Mouse (Mus musculus) spleen, postnatal 14 days (tissue): Measurements from ENCODE around the gene Plin4.
A peak's percentile ranks its signal among the peaks of the same experiment; 100 is the strongest.
"Not testable (repeated sequence)": the region's sequence is repeated elsewhere in the genome, so short reads cannot be mapped to it uniquely, and the experiment has no call there.

Source experiments
- DNase-seq, 2 experiments: peaks; one replicate each; pipeline ENCODE4 v3.0.0; 2021 to 2022; ENCODE audit warnings: low spot score in 2 of 2

Gene Plin4

DNA sequence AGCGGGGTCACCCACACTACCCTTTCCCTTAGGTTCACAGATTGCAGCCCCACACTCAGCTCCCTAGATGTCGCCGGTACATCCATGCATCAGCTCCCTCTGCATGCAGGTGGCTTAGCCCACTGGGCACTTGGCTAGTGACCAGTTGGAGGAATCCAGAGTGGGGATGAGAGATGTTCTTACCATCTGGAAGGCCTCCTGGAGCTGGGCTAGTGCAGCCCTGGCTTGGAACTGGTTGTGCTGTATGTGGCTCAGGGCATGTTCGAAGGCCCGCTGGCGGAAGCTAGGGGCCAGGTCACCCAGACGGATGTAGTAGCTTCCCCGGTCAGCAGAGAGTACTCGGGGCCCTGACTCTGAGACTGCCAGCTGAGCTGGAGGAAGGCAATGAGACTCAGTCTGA is 6.7 kb downstream of the Plin4 start:
- DNase-seq, result no peak

DNA sequence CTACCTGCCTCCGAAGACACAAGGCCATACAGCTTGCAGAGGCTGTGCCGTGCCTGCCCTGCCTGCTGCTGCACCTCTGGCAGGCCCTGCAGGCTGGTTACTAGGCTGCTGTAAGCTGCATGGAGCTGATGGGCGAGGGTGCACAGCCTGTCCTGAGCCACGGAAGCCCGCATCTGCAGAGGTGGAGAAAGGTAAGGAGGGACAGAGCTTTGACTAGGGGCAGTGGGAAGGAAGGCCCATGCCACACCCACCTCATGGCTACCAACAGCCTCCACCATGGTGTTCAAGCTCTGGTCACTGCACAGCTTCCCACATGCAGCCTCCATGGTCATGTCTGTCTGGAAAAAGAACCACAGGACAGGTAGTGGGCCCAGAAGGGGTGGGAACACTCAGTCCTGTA is 7.4 kb downstream of the Plin4 start:
- no peak for DNase-seq

DNA sequence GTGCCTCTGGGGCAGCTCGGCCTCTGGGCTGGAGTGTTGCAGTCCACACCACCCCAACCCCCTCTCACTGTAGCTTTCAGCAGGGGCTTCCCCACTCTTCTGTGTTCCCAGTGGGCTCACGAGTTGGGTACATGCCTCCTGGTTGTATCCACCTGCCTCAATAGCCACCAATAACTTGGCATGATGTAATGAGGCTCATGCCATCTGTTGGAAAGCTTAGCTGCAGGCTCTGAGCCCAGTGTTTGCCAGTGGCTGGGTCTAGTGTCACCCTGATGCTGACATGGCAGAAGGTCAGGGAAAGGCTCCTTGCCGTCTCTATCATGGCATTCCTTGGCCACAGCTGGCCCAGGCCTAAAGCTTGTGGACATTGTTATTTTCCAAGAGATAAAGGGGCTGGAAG is 8.8 kb downstream of the Plin4 start:
- DNase-seq, result no peak

DNA sequence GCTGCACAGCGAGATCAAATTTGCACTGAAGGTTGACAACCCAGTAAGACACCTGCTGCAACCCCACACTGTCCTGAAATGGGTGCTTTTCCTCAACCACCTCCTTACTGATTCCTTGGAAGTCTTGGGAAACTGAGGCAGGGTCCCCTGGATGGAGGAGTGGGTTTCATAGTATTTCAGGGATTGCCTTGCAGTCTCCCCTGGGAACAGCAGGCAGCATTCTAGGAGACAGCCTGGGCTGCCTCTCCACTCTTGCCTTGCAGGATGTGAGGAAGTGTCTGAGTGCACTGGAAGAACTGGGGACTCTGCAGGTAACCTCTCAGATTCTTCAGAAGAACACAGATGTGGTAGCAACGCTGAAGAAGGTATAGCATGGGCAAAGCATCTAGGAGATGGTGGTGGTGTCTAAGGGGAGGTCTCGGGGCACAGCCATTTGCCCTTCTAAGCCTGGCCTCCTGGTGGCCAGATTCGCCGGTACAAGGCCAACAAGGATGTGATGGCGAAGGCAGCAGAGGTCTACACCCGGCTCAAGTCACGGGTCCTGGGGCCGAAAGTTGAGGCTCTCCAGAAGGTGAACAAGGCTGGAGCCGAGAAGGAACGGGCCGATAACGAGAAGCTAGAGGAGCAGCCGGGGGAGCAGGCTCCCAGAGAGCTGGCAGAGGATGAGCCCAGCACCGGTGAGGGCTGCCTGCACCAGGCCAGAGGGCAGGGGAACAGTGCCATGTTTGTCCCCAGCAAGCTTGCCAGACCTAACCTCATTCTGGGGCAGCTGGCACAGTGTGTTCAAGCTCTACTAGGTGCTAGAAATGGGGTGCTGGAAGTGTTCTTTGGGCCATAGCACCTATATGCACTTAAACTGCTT is 10.7 kb downstream of the Plin4 start:
- no peak for DNase-seq

DNA sequence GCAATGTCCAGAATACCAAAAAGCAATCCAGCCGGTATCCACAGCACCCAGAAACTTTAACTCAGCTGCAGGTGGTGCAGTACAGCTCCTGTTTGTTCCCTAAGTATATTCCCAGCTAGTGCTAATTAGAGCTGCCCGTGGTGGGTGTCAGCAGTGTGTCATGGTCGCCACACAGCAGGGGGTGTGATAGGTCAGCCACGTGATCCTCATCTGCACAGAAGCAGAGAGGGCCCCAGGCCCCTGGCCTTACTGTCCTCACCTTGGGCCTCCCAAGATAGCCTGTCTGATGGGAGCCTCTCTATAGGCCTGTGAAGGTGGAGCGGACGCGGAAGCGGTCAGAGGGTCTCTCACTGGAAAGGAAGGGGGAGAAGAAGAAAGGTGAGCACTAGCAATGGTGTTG is 11.4 kb downstream of the Plin4 start:
- no peak for DNase-seq

DNA sequence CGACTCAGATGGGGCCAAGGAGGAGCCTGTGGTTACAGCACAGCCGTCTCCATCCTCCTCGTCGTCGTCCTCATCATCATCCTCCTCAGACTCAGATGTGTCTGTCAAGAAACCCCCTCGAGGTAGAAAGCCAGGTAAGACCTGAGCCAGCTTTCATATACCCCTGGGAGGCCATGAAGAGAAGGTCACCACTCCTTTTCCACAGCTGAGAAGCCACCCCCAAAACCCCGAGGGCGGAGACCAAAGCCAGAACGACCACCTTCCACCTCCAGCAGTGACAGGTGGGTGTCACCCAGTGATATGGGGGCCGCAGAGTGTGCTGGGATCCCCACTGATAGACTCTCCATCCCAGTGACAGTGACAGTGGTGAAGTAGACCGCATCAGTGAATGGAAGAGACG is 12.7 kb downstream of the Plin4 start:
- no peak for DNase-seq

DNA sequence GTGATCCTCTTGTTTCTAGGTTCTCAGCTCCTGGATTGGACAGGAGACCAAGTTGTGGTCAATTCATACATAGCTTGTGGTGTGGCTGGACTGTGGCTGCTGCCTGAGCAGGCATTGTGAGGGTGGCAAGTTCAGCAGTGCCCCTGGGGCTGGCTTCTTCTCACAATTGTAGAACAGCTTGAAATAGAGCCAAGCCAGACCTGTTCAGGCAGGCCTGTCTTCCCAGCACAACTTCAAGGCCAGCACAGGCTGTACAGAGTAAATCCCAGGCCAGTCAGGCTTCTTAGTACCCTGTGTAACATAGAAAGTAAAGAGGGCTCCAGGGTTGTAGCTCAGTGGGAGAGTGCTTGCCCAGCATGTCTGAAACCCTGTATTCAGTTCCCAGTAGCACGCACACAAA is 16.8 kb downstream of the Plin4 start:
- DNase-seq, result no peak

DNA sequence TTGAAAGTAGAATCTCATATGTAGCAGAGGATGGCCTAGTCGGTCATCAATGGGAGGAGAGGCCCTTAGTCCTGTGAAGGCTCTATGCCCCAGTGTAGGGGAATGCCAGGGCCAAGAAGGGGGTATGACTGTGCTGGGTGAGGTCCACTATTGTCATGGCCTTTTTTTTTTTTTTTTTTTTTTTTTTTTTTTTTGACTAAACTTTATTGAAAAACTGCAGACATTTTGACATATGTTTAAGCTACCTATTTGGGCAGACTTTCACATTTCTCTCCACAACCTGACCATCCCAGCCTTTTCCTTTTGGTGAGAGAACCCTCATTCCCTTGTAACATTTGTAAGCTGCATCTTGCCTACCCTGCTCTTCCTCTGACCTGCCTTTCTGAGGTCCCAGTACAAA is 17.3 kb downstream of the Plin4 start:
- no peak for DNase-seq

DNA sequence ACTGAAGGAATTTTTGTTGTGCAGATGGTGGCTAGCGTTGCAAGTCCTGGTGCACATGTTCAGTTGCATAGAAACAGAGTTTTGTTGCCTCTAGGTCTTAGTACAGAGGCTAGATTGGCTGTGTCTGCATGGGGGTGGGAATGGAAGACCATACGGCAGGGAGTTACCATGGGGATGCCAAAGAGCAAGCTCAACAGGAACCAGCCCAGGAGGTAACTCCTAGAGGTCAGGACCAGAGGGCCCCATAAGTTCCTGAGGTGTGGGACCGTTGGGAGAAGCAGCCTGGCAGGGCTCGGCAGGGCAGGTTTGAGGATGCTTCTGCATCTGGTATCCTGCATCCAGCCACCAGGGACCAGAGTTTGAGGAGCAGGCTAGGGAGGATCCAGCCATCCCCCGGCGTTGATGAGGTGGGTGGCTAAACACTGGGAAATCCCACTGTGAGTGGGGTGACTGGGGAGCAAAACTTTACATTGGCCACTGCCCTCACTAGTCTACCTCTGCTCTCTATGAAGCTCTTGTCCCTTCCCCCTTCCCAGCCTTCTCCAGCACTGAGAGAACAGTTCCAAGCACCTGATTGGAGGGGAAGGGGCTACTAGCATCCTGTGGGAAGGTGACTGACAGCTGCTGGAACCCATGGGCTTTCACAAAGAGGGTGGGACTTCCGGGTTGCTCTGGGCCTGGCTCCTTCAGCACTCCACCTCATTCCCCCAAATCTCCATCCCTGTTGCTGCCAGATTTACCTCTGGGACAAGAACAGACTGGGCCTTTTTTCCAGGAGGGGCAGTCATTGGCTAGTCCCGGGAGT is 28.6 kb downstream of the Plin4 start:
- DNase-seq, result no peak

DNA sequence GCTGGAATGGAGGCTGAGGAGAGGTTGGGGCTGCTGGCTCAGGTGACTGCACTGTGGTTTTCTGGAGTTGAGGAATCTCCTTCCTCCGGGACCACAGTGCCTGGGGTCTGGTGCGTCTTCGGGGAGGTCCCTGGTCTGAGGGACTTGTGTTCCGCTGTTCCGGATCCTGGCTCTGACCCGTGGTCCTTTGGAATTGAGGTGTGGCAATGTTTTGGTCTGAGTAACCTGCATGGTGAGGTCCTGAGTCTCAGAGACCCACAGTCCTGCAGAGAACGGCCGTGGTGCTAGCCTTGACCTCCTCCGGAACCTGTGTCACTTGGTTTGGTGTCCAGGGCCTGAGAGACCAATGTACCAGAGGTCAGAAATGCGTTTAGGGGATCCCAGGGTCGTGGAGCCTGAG is 29.7 kb downstream of the Plin4 start:
- DNase-seq, result no peak

DNA sequence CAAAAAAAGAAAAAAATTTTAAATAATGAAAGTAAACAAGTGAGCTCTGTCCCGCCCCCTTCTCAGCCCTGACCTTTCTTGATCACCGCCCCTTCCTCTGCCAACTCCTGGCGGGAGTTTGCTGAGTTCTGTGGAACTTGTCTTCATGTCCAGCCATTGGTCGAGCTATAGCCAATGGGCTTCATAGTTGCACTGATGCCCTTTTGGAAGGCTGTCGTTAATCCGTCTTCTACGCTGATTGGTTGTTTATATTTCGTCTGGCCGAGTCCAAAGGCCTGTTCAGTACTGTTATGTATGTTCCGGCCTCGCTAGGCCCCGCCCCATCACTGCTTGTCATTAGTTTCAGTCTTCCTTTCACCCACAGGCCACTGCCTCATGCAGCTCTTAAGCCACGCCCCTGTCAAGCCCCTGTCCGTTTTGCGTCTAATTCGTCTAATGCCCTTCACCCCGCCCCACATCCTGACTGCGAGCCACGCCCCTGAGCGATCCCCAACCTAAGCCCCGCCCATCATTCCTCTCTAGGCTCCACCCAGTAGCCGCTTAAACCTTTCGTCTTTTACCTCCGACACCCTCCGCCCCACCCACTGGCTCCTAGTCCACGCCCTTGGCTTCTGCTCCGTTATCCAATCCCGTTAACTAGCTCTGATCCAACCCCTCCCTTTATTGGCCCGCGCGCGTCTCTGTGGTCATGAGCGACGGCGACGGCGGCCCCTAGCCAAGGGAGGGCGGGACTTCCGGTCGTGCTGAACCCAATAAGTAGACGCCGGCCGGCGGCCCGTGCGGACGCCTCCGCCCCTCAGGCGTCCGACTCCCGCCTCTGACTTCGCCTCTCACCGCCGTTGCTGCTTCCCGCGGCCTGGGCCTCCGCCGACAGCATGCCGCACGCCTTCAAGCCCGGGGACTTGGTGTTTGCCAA is 30.5 kb downstream of the Plin4 start, which contains the start of gene Hdgfl2:
Hdgfl2 (plus strand) TSS at position 755 of the 916 bp plus-strand sequence.
- DNase-seq, result peak; percentile 99

DNA sequence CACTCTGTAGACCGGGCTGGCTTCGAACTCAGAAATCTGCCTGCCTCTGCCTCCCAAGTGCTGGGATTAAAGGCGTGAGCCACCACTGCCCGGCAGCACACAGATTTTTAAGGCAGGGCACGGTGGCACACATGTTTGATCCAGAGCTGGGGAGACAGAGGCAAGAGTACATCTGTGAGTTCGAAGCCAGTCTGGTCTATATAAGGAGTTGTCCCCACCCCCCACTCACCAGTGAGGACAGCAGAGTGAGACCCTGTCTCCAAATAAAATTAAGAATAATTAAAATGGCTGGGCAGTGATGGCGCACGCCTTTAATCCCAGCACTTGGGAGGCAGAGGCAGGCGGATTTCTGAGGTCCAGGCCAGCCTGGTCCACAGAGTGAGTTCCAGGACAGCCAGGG is 31.2 kb downstream of the Plin4 start:
- not testable (repeated sequence) for DNase-seq

DNA sequence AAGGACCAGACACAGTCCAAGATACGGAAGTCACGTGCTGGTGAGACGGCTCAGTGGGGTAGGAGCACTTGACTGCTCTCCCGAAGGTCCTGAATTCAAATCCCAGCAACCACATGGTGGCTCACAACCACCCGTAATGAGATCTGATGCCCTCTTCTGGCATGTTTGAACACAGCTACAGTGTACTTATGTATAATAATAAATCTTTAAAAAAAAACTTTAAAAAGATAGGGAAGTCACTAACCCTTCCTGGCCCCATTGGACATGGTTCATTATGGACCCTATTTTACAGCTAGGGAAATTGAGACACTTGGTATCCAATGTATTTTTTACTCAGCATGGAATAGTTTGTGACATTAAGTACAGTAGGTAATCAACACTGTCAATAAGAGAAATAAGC is 32.1 kb downstream of the Plin4 start:
- no peak for DNase-seq

DNA sequence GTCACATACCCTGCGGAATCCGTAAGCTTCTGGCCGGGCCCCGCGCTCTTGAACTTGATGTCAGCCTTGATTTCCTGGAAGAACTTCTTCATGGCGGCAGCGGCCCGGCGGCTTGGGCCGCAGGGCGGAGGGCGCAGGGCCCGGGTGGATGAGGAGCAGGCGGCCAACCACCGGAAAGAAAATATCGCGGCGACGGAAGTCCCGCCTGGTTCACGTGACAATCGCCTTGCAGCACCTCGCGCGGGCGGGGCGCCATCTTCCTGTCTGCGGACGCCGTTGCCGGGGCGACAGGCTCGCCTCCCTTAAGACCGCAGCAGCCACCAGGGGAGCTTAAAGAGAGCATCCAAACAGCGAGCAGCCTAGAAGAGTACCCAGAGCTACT is 34.8 kb downstream of the Plin4 start, which contains the start of gene Ubxn6:
Ubxn6 (minus strand) TSS at position 202 of the 382 bp plus-strand sequence.
- peak; percentile 88 to 93 for DNase-seq

DNA sequence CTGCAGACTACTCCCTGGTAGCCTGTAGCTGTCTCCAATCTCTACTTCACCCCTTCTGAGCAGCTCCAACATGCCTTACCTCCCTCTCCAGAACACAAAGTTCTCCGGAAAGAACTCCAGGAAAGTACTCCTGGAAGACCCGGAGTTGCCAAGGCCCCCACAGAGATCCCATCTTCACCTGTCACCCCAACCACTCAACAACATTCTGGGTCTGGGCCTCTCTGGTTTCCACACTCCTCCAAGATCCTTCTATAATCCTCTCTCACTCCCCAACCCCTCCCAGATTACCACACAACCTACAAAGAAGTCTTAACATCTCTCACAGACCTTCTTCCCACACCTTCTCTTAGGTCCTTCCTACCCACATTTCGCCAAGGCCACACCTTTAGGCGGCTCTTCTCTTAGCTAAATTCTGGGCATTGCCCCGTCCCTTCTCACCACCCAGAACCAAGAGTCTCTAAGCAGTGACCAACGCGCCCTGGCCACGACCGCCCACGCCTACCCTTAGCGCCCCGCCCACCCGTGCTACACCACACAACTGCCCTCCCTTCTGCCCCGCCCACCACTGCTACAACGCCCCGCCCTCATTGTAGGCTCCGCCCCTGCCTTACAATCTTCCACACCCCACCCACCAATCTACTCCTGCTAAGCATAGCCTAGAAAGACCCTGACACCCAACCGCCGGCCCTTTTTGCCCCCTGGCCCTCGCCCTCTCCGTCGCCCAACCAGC is 35.3 kb downstream of the Plin4 start:
- DNase-seq, result peak; percentile 72 to 76

DNA sequence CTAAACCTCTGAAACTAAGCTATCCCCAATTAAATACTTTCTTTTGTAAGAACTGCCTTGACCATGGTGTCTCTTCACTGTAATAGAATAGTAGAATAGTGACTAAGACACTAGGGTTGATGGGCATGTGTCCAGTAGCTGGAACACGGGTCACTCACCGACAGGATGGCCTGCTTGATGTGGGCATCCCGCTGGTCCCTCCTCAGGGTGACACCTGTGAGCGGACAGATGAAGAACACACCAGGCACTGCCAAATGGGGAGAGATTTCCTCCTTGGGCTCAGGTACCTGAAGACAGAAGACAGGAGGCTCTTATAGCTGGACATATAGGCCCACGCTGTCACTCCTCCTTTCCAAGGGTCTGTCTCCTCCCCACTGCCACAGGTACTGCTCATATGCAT is 37.4 kb downstream of the Plin4 start:
- DNase-seq, result no peak

DNA sequence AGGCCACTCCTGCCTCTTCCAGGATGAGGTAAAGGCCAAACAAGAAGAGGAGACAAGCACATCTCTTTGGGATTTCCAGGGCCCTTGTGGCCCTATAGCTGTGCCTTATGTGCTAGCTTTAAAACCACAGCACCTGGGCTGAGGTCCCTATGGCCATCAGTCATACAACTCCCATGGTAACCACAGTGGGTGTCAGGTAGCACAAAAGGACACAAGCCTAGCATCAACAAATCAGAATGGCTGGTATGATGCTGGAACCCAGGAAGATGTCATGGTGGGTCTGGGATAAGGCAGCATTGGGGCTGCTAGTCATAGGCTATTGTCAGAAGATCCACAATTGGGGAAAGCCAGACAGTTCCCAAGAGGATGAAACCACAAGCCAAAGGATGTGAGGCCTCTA is 38.5 kb downstream of the Plin4 start:
- no peak for DNase-seq

DNA sequence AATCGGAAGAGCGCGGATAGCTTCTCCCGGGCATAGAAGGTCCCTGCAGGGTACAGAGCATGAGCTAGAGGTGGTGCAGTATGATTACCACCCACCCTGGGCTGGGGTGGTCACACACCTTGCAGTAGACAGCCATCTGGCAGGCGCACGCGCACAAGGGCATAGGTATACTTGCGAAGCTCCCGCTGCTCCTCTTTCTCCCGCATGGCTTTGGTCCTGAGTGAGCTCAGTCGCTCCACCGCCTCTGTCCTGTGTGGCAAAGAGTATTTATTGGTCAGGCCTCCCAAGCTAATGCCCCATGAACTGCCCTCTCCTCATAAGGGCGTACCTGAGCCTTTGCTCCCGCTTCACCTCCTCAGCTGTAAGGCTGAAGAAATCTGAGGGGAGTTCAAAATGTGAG is 40.5 kb downstream of the Plin4 start:
- no peak for DNase-seq

DNA sequence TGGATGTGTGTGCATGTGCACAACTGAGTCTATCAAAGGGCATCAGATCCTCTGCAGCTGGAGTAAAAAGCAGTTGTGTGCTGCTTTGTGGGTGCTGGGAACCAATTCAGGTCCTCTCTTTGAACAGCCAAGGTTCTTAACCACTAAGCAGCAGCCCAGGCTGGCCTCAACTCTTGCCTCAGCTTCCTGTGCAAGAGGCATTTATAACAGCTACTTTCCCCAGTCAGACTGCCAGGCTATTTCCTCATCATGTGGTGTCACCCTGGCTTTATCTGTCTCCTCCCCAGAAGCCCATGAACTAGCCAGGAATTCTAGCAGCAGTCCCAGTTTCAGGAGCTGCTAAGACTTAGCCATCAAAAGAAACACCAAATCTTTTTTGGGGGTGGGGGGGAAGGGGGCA is 43.2 kb downstream of the Plin4 start:
- DNase-seq, result no peak

DNA sequence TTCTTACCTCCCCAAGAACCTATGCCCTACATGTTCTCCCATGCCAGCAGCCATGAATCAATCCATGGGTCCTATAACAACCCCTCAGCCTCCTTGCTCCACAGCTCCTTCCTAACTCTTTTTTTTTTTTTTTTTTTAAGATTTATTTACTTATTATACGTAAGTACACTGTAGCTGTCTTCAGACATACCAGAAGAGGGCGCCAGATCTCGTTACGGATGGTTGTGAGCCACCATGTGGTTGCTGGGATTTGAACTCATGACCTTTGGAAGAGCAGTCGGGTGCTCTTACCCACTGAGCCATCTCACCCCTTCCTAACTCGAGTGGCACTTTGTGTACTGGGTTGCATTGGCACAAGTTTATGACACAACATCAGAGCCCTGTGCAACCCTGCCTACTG is 43.9 kb downstream of the Plin4 start:
- not testable (repeated sequence) for DNase-seq

DNA sequence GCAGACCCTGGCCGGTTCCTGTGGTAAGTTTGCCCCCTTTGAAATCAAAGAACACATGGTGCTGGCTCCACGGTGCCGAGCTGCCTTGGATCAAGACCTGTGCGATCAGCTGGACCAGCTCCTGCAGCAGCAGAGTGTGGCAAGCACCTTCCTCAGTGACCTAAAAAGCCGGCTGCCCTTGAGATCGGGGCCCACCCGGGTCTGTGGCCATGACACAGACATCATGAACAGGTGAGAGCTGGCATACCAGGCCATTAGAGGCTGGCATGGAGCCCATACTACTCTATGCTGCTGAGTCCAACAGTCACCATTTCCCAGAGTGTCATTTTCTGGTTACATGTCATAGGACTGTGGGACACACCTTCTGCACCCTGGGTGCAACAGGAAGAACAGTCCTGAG is 47.5 kb downstream of the Plin4 start:
- DNase-seq, result no peak
